Mouse (Mus musculus) gastrocnemius, adult 18-20 months (tissue): ENCODE results near the gene Cbwd1. TPM values are rescaled to one million over a fixed set of nuclear protein-coding genes. Genes with fewer than 3 reads are reported as not detected.
A peak's percentile ranks its signal among the peaks of the same experiment; 100 is the strongest.
"Not testable (repeated sequence)": the region's sequence is repeated elsewhere in the genome, so short reads cannot be mapped to it uniquely, and the experiment has no call there.

ENCODE experiments used
- DNase-seq: peaks from one replicate; pipeline ENCODE4 v3.0.0; 2021; ENCODE audit warnings: low spot score
- microRNA-seq: library from miRNA; unstranded; fragments of <30 nt; microRNA quantifications from one replicate; pipeline ENCODE4 v1.2.0, GENCODE M21; 2021
- total RNA-seq, 2 experiments: library from RNA; stranded (reverse); gene quantifications; 2 replicates each; pipeline ENCODE4 v1.2.3; 2021

Gene Cbwd1
- total RNA-seq, 2 experiments from 2014 or later = 16.4 to 17.7 TPM

- no peak for DNase-seq
Measured at GRCm38 (mm10) chr19:24898737-24899577, 62.5 kb downstream of the Cbwd1 start.

GRCm38 (mm10) chr19:24897896-24898736, 63.3 kb downstream of the Cbwd1 start:
- DNase-seq = no peak

- DNase-seq = no peak
Measured at GRCm38 (mm10) chr19:24897006-24897895, 64.2 kb downstream of the Cbwd1 start.

GRCm38 (mm10) chr19:24896536-24896935, 64.9 kb downstream of the Cbwd1 start:
- DNase-seq = no peak

- DNase-seq = no peak
Measured at GRCm38 (mm10) chr19:24886888-24887287, 74.5 kb downstream of the Cbwd1 start.

GRCm38 (mm10) chr19:24885504-24885903, 75.9 kb downstream of the Cbwd1 start:
- peak; percentile 42 for DNase-seq

- no peak for DNase-seq
Measured at GRCm38 (mm10) chr19:24881237-24881636, 80.2 kb downstream of the Cbwd1 start.

GRCm38 (mm10) chr19:24875129-24875870, 86.1 kb downstream of the Cbwd1 start, which contains the start of gene Gm10053:
TSS of gene Gm10053 (plus strand) at chr19:24875686.
- DNase-seq = not testable (repeated sequence)

- no peak for DNase-seq
Measured at GRCm38 (mm10) chr19:24873873-24874272, 87.5 kb downstream of the Cbwd1 start.

- DNase-seq = peak; percentile 64
Measured at GRCm38 (mm10) chr19:24871037-24871635, 90.3 kb downstream of the Cbwd1 start.

Small RNA genes lying within 50 kb of the gene (microRNA-seq; reads per million reads assigned to microRNA genes)
- gene Mir3084-1 = not detected

Other genes with a start within 250 kb of the Cbwd1 start
- 10 to 100 TPM; 14.2 to 19.3 TPM for gene Pgm5, start 99.8 kb downstream of the Cbwd1 start, total RNA-seq
- gene Gm10053, start 85.9 kb downstream of the Cbwd1 start, total RNA-seq = 100 to 1,000 TPM; 441 to 524 TPM
- not detected for gene Foxd4, start 60.4 kb downstream of the Cbwd1 start, total RNA-seq
- gene Dock8, start 37.9 kb upstream of the Cbwd1 start, total RNA-seq = 1 to 10 TPM; 1.5 to 2.1 TPM